Mouse (Mus musculus) limb, embryonic 14.5 days (tissue): ENCODE measurements around the gene Wwc2. TPM values are rescaled to one million over a fixed set of nuclear protein-coding genes. Genes with fewer than 3 reads are reported as not detected.

Experiments used
- ATAC-seq: fragments of 200-750 bp; cut with Nextera tagmentation; 2 replicates; pipeline ENCODE4 v1.8.0; 2017; ENCODE audit warnings: low read depth, moderate number of reproducible peaks, moderate TSS enrichment; ENCODE audit not compliant: low FRiP score
- DNase-seq: peaks from one replicate; pipeline ENCODE4 v3.0.0-alpha.2; 2015; ENCODE audit warnings: low spot score
- H3K27ac ChIP-seq: fragments of 300-500 bp; sonication (generic); replicated peaks from 2 replicates; pipeline ENCODE4 v1.5.1; 2014; ENCODE audit warnings: low read depth, mild to moderate bottlenecking, low read length, moderate library complexity, mixed read lengths
- H3K27me3 ChIP-seq: fragments of 300-500 bp; sonication (generic); 2 replicates; pipeline ENCODE4 v1.6.1; 2014; ENCODE audit warnings: low read length, mixed read lengths; ENCODE audit not compliant: control insufficient read depth, insufficient read depth
- H3K36me3 ChIP-seq: fragments of 300-500 bp; sonication (generic); 2 replicates; pipeline ENCODE4 v1.6.1; 2014; ENCODE audit warnings: mild to moderate bottlenecking, low read length, moderate library complexity, mixed read lengths; ENCODE audit not compliant: control insufficient read depth, insufficient read depth
- H3K4me1 ChIP-seq: fragments of 300-500 bp; sonication (generic); 2 replicates; pipeline ENCODE4 v1.6.1; 2014; ENCODE audit warnings: antibody characterized with exemption, low read length, mixed read lengths; ENCODE audit not compliant: control insufficient read depth, insufficient read depth
- H3K4me2 ChIP-seq: fragments of 300-500 bp; sonication (generic); replicated peaks from 2 replicates; pipeline ENCODE4 v1.6.1; 2014; ENCODE audit warnings: low read depth, mild to moderate bottlenecking, low read length, moderate library complexity; ENCODE audit not compliant: severe bottlenecking
- H3K4me3 ChIP-seq: fragments of 300-500 bp; sonication (generic); replicated peaks from 2 replicates; pipeline ENCODE4 v1.5.1; 2014; ENCODE audit warnings: low read length
- H3K9ac ChIP-seq: fragments of 300-500 bp; sonication (generic); 2 replicates; pipeline ENCODE4 v1.6.1; 2014; ENCODE audit warnings: mild to moderate bottlenecking, low read depth, low read length, moderate library complexity; ENCODE audit not compliant: severe bottlenecking
- H3K9me3 ChIP-seq: fragments of 300-500 bp; sonication (generic); 2 replicates; pipeline ENCODE4 v1.6.1; 2016; ENCODE audit warnings: low read length; ENCODE audit not compliant: control insufficient read depth
- POLR2A ChIP-seq: fragments of 200-500 bp; IDR thresholded peaks from 2 replicates; pipeline ENCODE4 v1.8.0; 2012; ENCODE audit warnings: inconsistent platforms, mild to moderate bottlenecking, moderate library complexity, borderline replicate concordance; ENCODE audit not compliant: insufficient read depth, insufficient read length; ENCODE audit errors: extremely low read depth
- WGBS: fragments of 180-500 bp; shearing (Covaris S2); extraction: QIAGEN DNeasy Blood & Tissue Kit; methylation state at CpG from one replicate; pipeline ENCODE4 v1.1.7; 2014; 5-methylcytosine and 5-hydroxymethylcytosine counted together
- polyA plus RNA-seq, 2 experiments: library from polyadenylated mRNA; depleted of rRNA in 1 of 2; stranded (reverse) in 1 of 2; unstranded in 1 of 2; fragments of >200 nt; fragmentation: Nextera tagmentation in 1 of 2; extraction: Ambion mirVana in 1 of 2; gene quantifications; 2 replicates each; pipeline versions ENCODE4 v1.2.1 to v1.2.3; 2012 to 2014

The Wwc2 gene
- polyA plus RNA-seq, 2 experiments, result 10.9 to 13.5 TPM

- Histone ChIP-seq H3K9ac (no peak overlapping the region), H3K9me3 (no peaks in the 10 kb centered on the region), H3K36me3 (peaks cover 14% of the 10 kb centered on the region), H3K4me2 (no peak overlapping the region), H3K27me3 (no peaks in the 10 kb centered on the region), H3K27ac (no peak overlapping the region), H3K4me3 (no peak overlapping the region), H3K4me1 (peaks cover 6% of the 10 kb centered on the region; the same call in 1 of the 2 replicates)
- 59% methylated on average over 10 of the region's 10 CpGs for WGBS
- ATAC-seq (no peak), DNase-seq (no peak)
- no peak for TF ChIP-seq POLR2A
Observed at GRCm38 (mm10) chr8:47922816-47923215, 67.9 kb downstream of the Wwc2 start.

- H3K27me3 ChIP-seq, result no peaks in the 10 kb centered on the region
- H3K4me3 ChIP-seq, result no peak overlapping the region
- ATAC-seq (no peak), DNase-seq (no peak)
- no peak for TF ChIP-seq POLR2A
- H3K4me2 ChIP-seq, result no peak overlapping the region
- H3K9me3 ChIP-seq, result no peaks in the 10 kb centered on the region
- 56% methylated on average over 4 of the region's 4 CpGs for WGBS
- H3K9ac ChIP-seq, result no peak overlapping the region
- peaks cover 14% of the 10 kb centered on the region for H3K36me3 ChIP-seq
- H3K27ac ChIP-seq, result no peak overlapping the region
- peaks cover 6% of the 10 kb centered on the region; the same call in 1 of the 2 replicates for H3K4me1 ChIP-seq
Observed at GRCm38 (mm10) chr8:47922011-47922410, 68.7 kb downstream of the Wwc2 start.

GRCm38 (mm10) chr8:47920575-47921144 lies 70.1 kb downstream of the Wwc2 start:
- Histone ChIP-seq H3K4me1 (peaks cover 6% of the 10 kb centered on the region; the same call in 1 of the 2 replicates), H3K9me3 (no peaks in the 10 kb centered on the region), H3K4me3 (no peak overlapping the region), H3K27me3 (no peaks in the 10 kb centered on the region), H3K4me2 (no peak overlapping the region), H3K36me3 (peaks cover 14% of the 10 kb centered on the region), H3K27ac (no peak overlapping the region), H3K9ac (no peak overlapping the region)
- no peak for DNase-seq
- TF ChIP-seq POLR2A, result no peak
- ATAC-seq, result no peak
- 97% methylated on average over 6 of the region's 6 CpGs for WGBS

- Histone ChIP-seq H3K36me3 (peaks cover 14% of the 10 kb centered on the region), H3K9me3 (no peaks in the 10 kb centered on the region), H3K4me3 (no peak overlapping the region), H3K4me1 (no peaks in the 10 kb centered on the region), H3K4me2 (no peak overlapping the region), H3K27me3 (no peaks in the 10 kb centered on the region), H3K9ac (no peak overlapping the region), H3K27ac (no peak overlapping the region)
- ATAC-seq (no peak), DNase-seq (no peak)
- WGBS, result 81% methylated on average over 19 of the region's 19 CpGs
- no peak for TF ChIP-seq POLR2A
Observed at GRCm38 (mm10) chr8:47917060-47918035, 73.4 kb downstream of the Wwc2 start.

- H3K4me3 ChIP-seq, result no peak overlapping the region
- WGBS, result 87% methylated on average over 2 of the region's 2 CpGs
- no peaks in the 10 kb centered on the region for H3K9me3 ChIP-seq
- no peak for TF ChIP-seq POLR2A
- ATAC-seq (no peak), DNase-seq (no peak)
- no peak overlapping the region for H3K4me2 ChIP-seq
- no peaks in the 10 kb centered on the region for H3K4me1 ChIP-seq
- no peak overlapping the region for H3K9ac ChIP-seq
- peaks cover 13% of the 10 kb centered on the region for H3K36me3 ChIP-seq
- H3K27me3 ChIP-seq, result no peaks in the 10 kb centered on the region
- no peak overlapping the region for H3K27ac ChIP-seq
Observed at GRCm38 (mm10) chr8:47915521-47915920, 75.2 kb downstream of the Wwc2 start.
